Mouse (Mus musculus) liver, embryonic 14.5 days (tissue): Measurements from ENCODE around the gene Phactr1. TPM values are rescaled to one million over a fixed set of nuclear protein-coding genes. Genes with fewer than 3 reads are reported as not detected.

Experiments
- ATAC-seq: fragments of 200-750 bp; cut with Nextera tagmentation; 2 replicates; pipeline ENCODE4 v1.8.0; 2017; ENCODE audit warnings: moderate number of reproducible peaks, mild to moderate bottlenecking, moderate library complexity; ENCODE audit not compliant: insufficient read depth
- DNase-seq, 3 experiments: peaks; one replicate each; pipeline ENCODE4 v3.0.0-alpha.2; 2012 to 2013; ENCODE audit warnings: low read depth in 3 of 3, low spot score in 3 of 3
- H3K27ac ChIP-seq: fragments of 300-500 bp; sonication (generic); 2 replicates; pipeline ENCODE4 v1.5.1; 2014; ENCODE audit warnings: moderate library complexity, mild to moderate bottlenecking, control low read depth, inconsistent platforms
- H3K27me3 ChIP-seq: fragments of 300-500 bp; sonication (generic); 2 replicates; pipeline ENCODE4 v1.6.1; 2014; ENCODE audit warnings: mild to moderate bottlenecking, low read length, moderate library complexity; ENCODE audit not compliant: control insufficient read depth, insufficient read depth
- H3K36me3 ChIP-seq: fragments of 300-500 bp; sonication (generic); replicated peaks from 2 replicates; pipeline ENCODE4 v1.6.1; 2014; ENCODE audit warnings: low read depth; ENCODE audit not compliant: control insufficient read depth, insufficient read depth
- H3K4me1 ChIP-seq, 2 experiments: fragments of 200-500 bp in 1 of 2; fragments of 300-500 bp in 1 of 2; sonication (generic) in 1 of 2; replicated peaks; 2 replicates each; pipeline ENCODE4 v1.6.1; 2012 to 2014; ENCODE audit warnings: antibody characterized with exemption in 1 of 2, inconsistent platforms in 1 of 2, low read length in 1 of 2; ENCODE audit not compliant: control insufficient read depth in 2 of 2, insufficient read depth in 2 of 2
- H3K4me2 ChIP-seq: fragments of 300-500 bp; sonication (generic); 2 replicates; pipeline ENCODE4 v1.6.1; 2014; ENCODE audit warnings: low read depth, mild to moderate bottlenecking, control low read depth, moderate library complexity
- H3K4me3 ChIP-seq, 2 experiments: fragments of 200-500 bp in 1 of 2; fragments of 300-500 bp in 1 of 2; sonication (generic) in 1 of 2; 2 replicates each; pipeline ENCODE4 v1.5.1; 2012 to 2014; ENCODE audit warnings: low read depth in 2 of 2, low read length in 2 of 2, mild to moderate bottlenecking in 2 of 2, control low read depth in 1 of 2, inconsistent platforms in 1 of 2, moderate library complexity in 1 of 2; ENCODE audit not compliant: insufficient read depth in 1 of 2
- H3K9ac ChIP-seq: fragments of 300-500 bp; sonication (generic); replicated peaks from 2 replicates; pipeline ENCODE4 v1.6.1; 2014; ENCODE audit warnings: mild to moderate bottlenecking, control low read depth, moderate library complexity
- H3K9me3 ChIP-seq: fragments of 300-500 bp; sonication (generic); 2 replicates; pipeline ENCODE4 v1.6.1; 2016; ENCODE audit warnings: low read length, mixed read lengths; ENCODE audit not compliant: control insufficient read depth
- CTCF ChIP-seq: IDR thresholded peaks from 2 replicates; pipeline ENCODE4 v1.5.1; 2016; ENCODE audit warnings: antibody characterized with exemption, low read depth, control low read depth
- EP300 ChIP-seq: IDR thresholded peaks from 2 replicates; pipeline ENCODE4 v1.6.1; 2016; ENCODE audit warnings: antibody characterized with exemption, low read depth
- WGBS: fragments of 180-500 bp; shearing (Covaris S2); extraction: QIAGEN DNeasy Blood & Tissue Kit; methylation state at CpG from one replicate; pipeline ENCODE4 v1.1.7; 2014; ENCODE audit not compliant: insufficient replicate concordance; 5-methylcytosine and 5-hydroxymethylcytosine counted together
- polyA plus RNA-seq, 2 experiments: library from polyadenylated mRNA; depleted of rRNA in 1 of 2; stranded (reverse) in 1 of 2; unstranded in 1 of 2; fragments of >200 nt; fragmentation: Nextera tagmentation in 1 of 2; extraction: Ambion mirVana in 1 of 2; gene quantifications; 2 replicates each; pipeline versions ENCODE4 v1.2.1 to v1.2.3; 2012 to 2014

Phactr1 gene
- polyA plus RNA-seq, 2 experiments = 0.15 to 0.21 TPM

GRCm38 (mm10) chr13:43122306-43123070 is 442.1 kb downstream of the Phactr1 start:
- DNase-seq (no peak), ATAC-seq (no peak)
- H3K27me3 ChIP-seq = no peaks in the 10 kb centered on the region
- no peak overlapping the region for H3K4me3 ChIP-seq
- H3K27ac ChIP-seq = no peak overlapping the region
- TF ChIP-seq EP300 (no peak), CTCF (no peak)
- no peak overlapping the region for H3K9ac ChIP-seq
- WGBS = 54% methylated on average over 16 of the region's 16 CpGs
- H3K4me1 ChIP-seq = no peaks in the 10 kb centered on the region
- no peaks in the 10 kb centered on the region for H3K9me3 ChIP-seq
- no peak overlapping the region for H3K4me2 ChIP-seq
- no peaks in the 10 kb centered on the region for H3K36me3 ChIP-seq

DNA sequence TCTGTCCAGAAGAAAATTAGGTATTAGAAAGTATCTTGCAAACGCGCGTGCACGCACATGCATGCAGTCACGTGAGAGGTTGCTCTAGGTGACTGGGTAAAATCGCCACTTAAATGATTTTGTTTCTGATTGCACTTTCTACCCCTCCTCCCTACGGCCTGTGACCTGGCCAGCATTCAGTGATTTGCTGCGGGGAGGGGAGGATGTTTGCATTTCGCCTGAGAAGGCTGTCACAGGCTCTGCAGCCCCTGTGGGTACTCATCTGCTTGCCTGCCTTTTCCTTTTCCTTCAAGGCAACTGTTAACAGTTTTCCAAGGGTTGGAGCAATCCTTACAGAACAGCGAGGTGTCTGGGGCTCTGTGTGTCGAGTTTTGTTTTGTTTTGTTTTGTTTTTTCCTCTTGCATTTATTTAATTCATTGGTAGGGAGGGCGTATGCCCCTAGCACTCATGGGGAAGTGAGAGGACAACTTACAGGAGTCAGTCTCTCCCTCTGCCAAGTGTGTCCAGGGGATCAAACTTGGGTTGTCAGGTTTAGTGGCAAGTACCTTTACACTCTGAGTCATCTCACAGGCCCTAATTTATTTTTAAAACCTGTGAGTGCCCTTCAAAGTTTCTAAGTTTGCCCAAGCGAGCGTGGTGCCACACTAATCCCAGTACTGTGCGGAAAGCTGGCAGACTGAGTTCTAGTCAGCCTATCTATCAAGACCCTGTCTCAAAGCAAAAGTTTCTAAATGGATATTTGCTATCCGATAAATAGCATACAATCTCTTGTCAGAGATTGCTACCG is 443.7 kb downstream of the Phactr1 start:
- Histone ChIP-seq H3K27me3 (no peaks in the 10 kb centered on the region), H3K36me3 (no peaks in the 10 kb centered on the region), H3K27ac (no peak overlapping the region), H3K4me1 (no peaks in the 10 kb centered on the region), H3K9ac (no peak overlapping the region), H3K9me3 (no peaks in the 10 kb centered on the region), H3K4me2 (no peak overlapping the region), H3K4me3 (no peak overlapping the region)
- 44% methylated on average over 17 of the region's 17 CpGs for WGBS
- DNase-seq = no peak
- no peak for TF ChIP-seq EP300
- TF ChIP-seq CTCF = no peak
- ATAC-seq = no peak

DNA sequence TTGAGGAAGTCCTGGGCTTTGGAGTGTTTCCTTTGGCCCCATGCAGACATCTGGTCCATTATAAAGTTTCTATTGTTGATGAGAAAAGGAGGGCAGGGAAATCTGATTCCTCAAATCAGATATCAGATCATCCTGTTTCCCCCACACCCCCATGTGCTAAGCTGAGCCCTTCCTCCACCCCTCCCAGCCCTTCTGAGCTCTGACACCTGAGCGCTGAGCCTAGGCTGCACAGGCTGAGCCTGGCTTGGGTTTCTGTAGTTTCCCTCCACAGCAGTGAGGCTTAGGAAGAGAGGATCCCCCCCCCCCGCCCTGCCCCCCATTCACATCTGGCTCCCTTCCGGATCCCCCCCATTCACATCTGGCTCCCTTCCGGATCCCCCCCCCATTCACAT is 444.3 kb downstream of the Phactr1 start:
- Histone ChIP-seq H3K4me2 (no peak overlapping the region), H3K27ac (no peak overlapping the region), H3K9ac (no peak overlapping the region), H3K4me1 (no peaks in the 10 kb centered on the region), H3K27me3 (no peaks in the 10 kb centered on the region), H3K9me3 (no peaks in the 10 kb centered on the region), H3K4me3 (no peak overlapping the region), H3K36me3 (no peaks in the 10 kb centered on the region)
- TF ChIP-seq CTCF (no peak), EP300 (no peak)
- ATAC-seq (no peak), DNase-seq (no peak)
- WGBS = 24% methylated on average over 3 of the region's 4 CpGs

GRCm38 (mm10) chr13:43130161-43130560 is 449.7 kb downstream of the Phactr1 start:
- TF ChIP-seq EP300 = no peak
- TF ChIP-seq CTCF = no peak
- no peak overlapping the region for H3K27ac ChIP-seq
- ATAC-seq (no peak), DNase-seq (no peak)
- H3K9me3 ChIP-seq = no peaks in the 10 kb centered on the region
- H3K4me2 ChIP-seq = no peak overlapping the region
- H3K27me3 ChIP-seq = no peaks in the 10 kb centered on the region
- 65% methylated on average over 6 of the region's 6 CpGs for WGBS
- H3K9ac ChIP-seq = no peak overlapping the region
- H3K36me3 ChIP-seq = no peaks in the 10 kb centered on the region
- H3K4me1 ChIP-seq = no peaks in the 10 kb centered on the region
- no peak overlapping the region for H3K4me3 ChIP-seq

GRCm38 (mm10) chr13:43131741-43132191 is 451.3 kb downstream of the Phactr1 start:
- ATAC-seq (no peak), DNase-seq (no peak)
- no peak overlapping the region for H3K4me2 ChIP-seq
- H3K27ac ChIP-seq = no peak overlapping the region
- H3K36me3 ChIP-seq = no peaks in the 10 kb centered on the region
- H3K27me3 ChIP-seq = no peaks in the 10 kb centered on the region
- H3K9me3 ChIP-seq = no peaks in the 10 kb centered on the region
- TF ChIP-seq EP300 = no peak
- TF ChIP-seq CTCF = no peak
- H3K4me3 ChIP-seq = no peak overlapping the region
- no peak overlapping the region for H3K9ac ChIP-seq
- H3K4me1 ChIP-seq = no peaks in the 10 kb centered on the region
- WGBS = 59% methylated on average over 10 of the region's 10 CpGs
